Mouse (Mus musculus): ENCODE results near the gene Nova2. TPM values are rescaled to one million over a fixed set of nuclear protein-coding genes. Genes with fewer than 3 reads are reported as not detected.

Gene Nova2
- polyA plus RNA-seq, 1 experiment from 2014 or later: 0.22 TPM

GRCm38 (mm10) chr7:18970956-18971355, 45.3 kb downstream of the Nova2 start:
- DNase-seq (ENCODE audit: low spot score) (no peak), ATAC-seq (ENCODE audit: low FRiP score, low TSS enrichment) (no peak)
- Histone ChIP-seq H3K9ac (ENCODE audit: low read length) (no peak overlapping the region), H3K4me1 (replicated peaks; ENCODE audit: control insufficient read depth, insufficient read depth) (no peaks in the 10 kb centered on the region), H3K27ac (replicated peaks) (no peak overlapping the region), H3K4me2 (replicated peaks; ENCODE audit: low read depth) (no peak overlapping the region), H3K27me3 (ENCODE audit: control insufficient read depth, insufficient read depth, low read length) (no peaks in the 10 kb centered on the region), H3K4me3 (ENCODE audit: low read depth, low read length) (no peak overlapping the region), H3K9me3 (ENCODE audit: control insufficient read depth, low read length) (no peaks in the 10 kb centered on the region), H3K36me3 (ENCODE audit: control insufficient read depth, insufficient read depth, low read length) (no peaks in the 10 kb centered on the region)
- 92% methylated on average over 3 of the region's 3 CpGs for WGBS
- TF ChIP-seq CTCF (IDR thresholded peaks at IDR 0.05; ENCODE audit: low read depth) (peak; percentile 42), EP300 (optimal IDR thresholded peaks at IDR 0.05) (no peak)

- H3K27ac ChIP-seq (replicated peaks): no peak overlapping the region
- H3K9me3 ChIP-seq (ENCODE audit: control insufficient read depth, low read length): no peaks in the 10 kb centered on the region
- H3K4me1 ChIP-seq (replicated peaks; ENCODE audit: control insufficient read depth, insufficient read depth): no peaks in the 10 kb centered on the region
- no peak overlapping the region for H3K4me2 ChIP-seq (replicated peaks; ENCODE audit: low read depth)
- no peaks in the 10 kb centered on the region for H3K27me3 ChIP-seq (ENCODE audit: control insufficient read depth, insufficient read depth, low read length)
- DNase-seq (ENCODE audit: low spot score) (no peak), ATAC-seq (ENCODE audit: low FRiP score, low TSS enrichment) (no peak)
- H3K4me3 ChIP-seq (ENCODE audit: low read depth, low read length): no peak overlapping the region
- no peaks in the 10 kb centered on the region for H3K36me3 ChIP-seq (ENCODE audit: control insufficient read depth, insufficient read depth, low read length)
- 69% methylated on average over 9 of the region's 9 CpGs for WGBS
- TF ChIP-seq CTCF (IDR thresholded peaks at IDR 0.05; ENCODE audit: low read depth): no peak
- no peak for TF ChIP-seq EP300 (optimal IDR thresholded peaks at IDR 0.05)
- no peak overlapping the region for H3K9ac ChIP-seq (ENCODE audit: low read length)
Measured at GRCm38 (mm10) chr7:18978381-18978780, 52.7 kb downstream of the Nova2 start.

- no peaks in the 10 kb centered on the region for H3K36me3 ChIP-seq (ENCODE audit: control insufficient read depth, insufficient read depth, low read length)
- no peak for TF ChIP-seq CTCF (IDR thresholded peaks at IDR 0.05; ENCODE audit: low read depth)
- TF ChIP-seq EP300 (optimal IDR thresholded peaks at IDR 0.05): no peak
- H3K27ac ChIP-seq (replicated peaks): no peak overlapping the region
- ATAC-seq (ENCODE audit: low FRiP score, low TSS enrichment) (no peak), DNase-seq (ENCODE audit: low spot score) (no peak)
- 74% methylated on average over 2 of the region's 2 CpGs for WGBS
- H3K9me3 ChIP-seq (ENCODE audit: control insufficient read depth, low read length): no peaks in the 10 kb centered on the region
- no peaks in the 10 kb centered on the region for H3K27me3 ChIP-seq (ENCODE audit: control insufficient read depth, insufficient read depth, low read length)
- H3K4me3 ChIP-seq (ENCODE audit: low read depth, low read length): no peak overlapping the region
- no peaks in the 10 kb centered on the region; the same call in 1 of the 2 replicates for H3K4me1 ChIP-seq (replicated peaks; ENCODE audit: control insufficient read depth, insufficient read depth)
- H3K9ac ChIP-seq (ENCODE audit: low read length): no peak overlapping the region
- no peak overlapping the region for H3K4me2 ChIP-seq (replicated peaks; ENCODE audit: low read depth)
Measured at GRCm38 (mm10) chr7:18986503-18986902, 60.8 kb downstream of the Nova2 start.

- Histone ChIP-seq H3K27me3 (ENCODE audit: control insufficient read depth, insufficient read depth, low read length) (no peaks in the 10 kb centered on the region), H3K36me3 (ENCODE audit: control insufficient read depth, insufficient read depth, low read length) (no peaks in the 10 kb centered on the region), H3K27ac (replicated peaks) (no peak within 1 kb of the TSS), H3K9me3 (ENCODE audit: control insufficient read depth, low read length) (no peaks in the 10 kb centered on the region), H3K4me2 (replicated peaks; ENCODE audit: low read depth) (no peak within 1 kb of the TSS), H3K4me3 (ENCODE audit: low read depth, low read length) (no peak within 1 kb of the TSS), H3K4me1 (replicated peaks; ENCODE audit: control insufficient read depth, insufficient read depth) (peaks cover 4% of the 10 kb centered on the region), H3K9ac (ENCODE audit: low read length) (no peak within 1 kb of the TSS)
- 54% methylated on average over 2 of the region's 2 CpGs for WGBS
- TF ChIP-seq EP300 (optimal IDR thresholded peaks at IDR 0.05) (no peak), CTCF (IDR thresholded peaks at IDR 0.05; ENCODE audit: low read depth) (no peak)
- DNase-seq (ENCODE audit: low spot score): no peak
- no peak for ATAC-seq (ENCODE audit: low FRiP score, low TSS enrichment)
Measured at GRCm38 (mm10) chr7:18987100-18987499, 61.4 kb downstream of the Nova2 start, which contains the start of gene Nanos2. TSS of gene Nanos2 (plus strand) at chr7:18987400.

- WGBS: 68% methylated on average over 13 of the region's 13 CpGs
- H3K27me3 ChIP-seq (ENCODE audit: control insufficient read depth, insufficient read depth, low read length): no peaks in the 10 kb centered on the region
- no peak for ATAC-seq (ENCODE audit: low FRiP score, low TSS enrichment)
Measured at GRCm38 (mm10) chr7:18987747-18988146, 62.1 kb downstream of the Nova2 start.

GRCm38 (mm10) chr7:18988780-18989179, 63.1 kb downstream of the Nova2 start:
- H3K4me3 ChIP-seq (ENCODE audit: low read depth, low read length): no peak overlapping the region
- no peak overlapping the region for H3K27ac ChIP-seq (replicated peaks)
- TF ChIP-seq CTCF (IDR thresholded peaks at IDR 0.05; ENCODE audit: low read depth) (no peak), EP300 (optimal IDR thresholded peaks at IDR 0.05) (no peak)
- DNase-seq (ENCODE audit: low spot score) (no peak), ATAC-seq (ENCODE audit: low FRiP score, low TSS enrichment) (no peak)
- H3K27me3 ChIP-seq (ENCODE audit: control insufficient read depth, insufficient read depth, low read length): no peaks in the 10 kb centered on the region
- no peaks in the 10 kb centered on the region for H3K36me3 ChIP-seq (ENCODE audit: control insufficient read depth, insufficient read depth, low read length)
- WGBS: 69% methylated on average over 6 of the region's 6 CpGs
- no peaks in the 10 kb centered on the region for H3K9me3 ChIP-seq (ENCODE audit: control insufficient read depth, low read length)
- H3K4me2 ChIP-seq (replicated peaks; ENCODE audit: low read depth): no peak overlapping the region
- peaks cover 4% of the 10 kb centered on the region for H3K4me1 ChIP-seq (replicated peaks; ENCODE audit: control insufficient read depth, insufficient read depth)
- H3K9ac ChIP-seq (ENCODE audit: low read length): no peak overlapping the region

More at GRCm38 (mm10) chr7:18987747-18988146, 62.1 kb downstream of the Nova2 start:
- Histone ChIP-seq H3K4me2 (replicated peaks; ENCODE audit: low read depth) (no peak overlapping the region), H3K4me1 (replicated peaks; ENCODE audit: control insufficient read depth, insufficient read depth) (peaks cover 4% of the 10 kb centered on the region), H3K36me3 (ENCODE audit: control insufficient read depth, insufficient read depth, low read length) (no peaks in the 10 kb centered on the region), H3K9me3 (ENCODE audit: control insufficient read depth, low read length) (no peaks in the 10 kb centered on the region), H3K4me3 (ENCODE audit: low read depth, low read length) (no peak overlapping the region), H3K27ac (replicated peaks) (no peak overlapping the region), H3K9ac (ENCODE audit: low read length) (no peak overlapping the region)
- TF ChIP-seq EP300 (optimal IDR thresholded peaks at IDR 0.05) (no peak), CTCF (IDR thresholded peaks at IDR 0.05; ENCODE audit: low read depth) (no peak)
- DNase-seq (ENCODE audit: low spot score): no peak
